Mouse (Mus musculus) C2C12 (cell line): ENCODE measurements around the gene Gm20683. TPM values are rescaled to one million over a fixed set of nuclear protein-coding genes. Genes with fewer than 3 reads are reported as not detected.

ENCODE experiments used
- H3K27me3 ChIP-seq: one replicate; pipeline ENCODE4 v1.6.1; 2011; ENCODE audit not compliant: control insufficient read depth, insufficient read depth, insufficient read length
- H3K36me3 ChIP-seq: one replicate; pipeline ENCODE4 v1.6.1; 2011; ENCODE audit not compliant: control insufficient read depth, insufficient read depth
- H3K4me3 ChIP-seq: one replicate; pipeline ENCODE4 v1.5.1; 2011; ENCODE audit warnings: mild to moderate bottlenecking, control low read depth; ENCODE audit not compliant: poor library complexity, insufficient read depth, severe bottlenecking
- H3K79me2 ChIP-seq: one replicate; pipeline ENCODE4 v1.6.1; 2011; ENCODE audit not compliant: control insufficient read depth, insufficient read depth
- H3K79me3 ChIP-seq: one replicate; pipeline ENCODE4 v1.6.1; 2011; ENCODE audit warnings: low read depth, control low read depth
- H3ac ChIP-seq: one replicate; pipeline ENCODE3; 2011; ENCODE audit warnings: low read depth; ENCODE audit not compliant: control insufficient read depth, insufficient read length
- CEBPB ChIP-seq: IDR thresholded peaks from one replicate; pipeline ENCODE4 v1.6.1; 2011; ENCODE audit warnings: low read depth, mild to moderate bottlenecking, control low read depth, moderate library complexity
- CTCF ChIP-seq: IDR thresholded peaks from one replicate; pipeline ENCODE4 v1.5.1; 2011; ENCODE audit not compliant: control insufficient read depth, insufficient read depth, insufficient read length
- FOSL1 ChIP-seq: IDR thresholded peaks from one replicate; pipeline ENCODE4 v1.8.0; 2011; ENCODE audit warnings: mild to moderate bottlenecking, low read length; ENCODE audit not compliant: poor library complexity, insufficient read depth, severe bottlenecking
- MAX ChIP-seq: IDR thresholded peaks from one replicate; pipeline ENCODE4 v1.6.1; 2011; ENCODE audit warnings: mild to moderate bottlenecking, control low read depth
- MYOD1 ChIP-seq: IDR thresholded peaks from one replicate; pipeline ENCODE4 v1.6.1; 2011; ENCODE audit warnings: low read depth; ENCODE audit not compliant: control insufficient read depth, insufficient read length
- MYOG ChIP-seq: IDR thresholded peaks from one replicate; pipeline ENCODE4 v1.6.1; 2011; ENCODE audit not compliant: control insufficient read depth, insufficient read length; ENCODE audit errors: extremely low read depth
- USF1 ChIP-seq: IDR thresholded peaks from one replicate; pipeline ENCODE4 v1.6.1; 2011; ENCODE audit warnings: low read depth, mild to moderate bottlenecking, control low read depth, moderate library complexity
- long read RNA-seq, 2 experiments: library from polyadenylated mRNA; unstranded; transcript quantifications; one replicate each; pipeline ENCODE4 v2.0.0; 2019 to 2020
- polyA plus RNA-seq: library from polyadenylated mRNA; unstranded; fragments of >200 nt; fragmentation: generic; extraction: Trizol; gene quantifications from one replicate; pipeline ENCODE4 v1.2.1, GENCODE M21; 2012; ENCODE audit warnings: missing spikeins

The Gm20683 gene
- polyA plus RNA-seq: 0.89 TPM
- long read RNA-seq, experiment 1: 0 reads
- long read RNA-seq, experiment 2: 0 reads

DNA sequence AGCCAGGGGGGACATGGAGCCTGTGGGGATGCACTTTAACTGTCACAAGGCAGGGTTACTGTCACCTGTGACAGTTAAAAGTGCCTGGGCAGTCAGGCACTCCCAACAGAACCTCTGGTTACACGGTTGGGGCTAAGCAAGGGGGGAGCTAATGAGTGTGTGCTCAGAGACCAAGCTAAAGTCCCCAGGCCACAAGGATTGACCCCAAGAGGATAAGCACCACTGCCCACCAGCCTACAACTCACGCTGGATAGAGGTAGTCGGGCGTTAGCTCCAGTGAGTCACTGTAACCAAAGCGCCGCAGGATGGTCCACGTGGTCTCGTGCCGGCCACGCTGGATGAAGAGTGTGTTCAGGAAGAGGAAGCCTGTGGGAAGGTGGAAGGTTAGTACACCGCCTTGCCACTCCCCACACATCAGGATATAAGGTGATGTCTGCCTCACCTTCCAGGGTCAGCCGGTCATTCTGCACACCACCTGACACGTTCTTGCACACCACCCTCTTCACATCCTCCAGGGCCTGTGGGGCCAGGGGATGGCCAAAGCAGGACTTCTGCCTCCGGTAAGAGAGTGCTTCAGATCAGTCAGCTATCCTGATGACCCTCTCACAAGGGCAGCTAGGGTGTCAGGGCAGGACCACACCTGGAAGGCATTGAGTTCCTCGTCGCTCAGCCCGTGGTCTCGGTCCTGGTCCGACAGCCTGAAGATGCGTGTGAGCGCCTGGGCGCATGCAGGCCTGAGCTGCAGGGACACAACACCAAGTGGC, at the start of gene Gm20683:
Gene Gm20683 (minus strand): TSS at position 647 of the 764 bp plus-strand sequence.
- peaks cover 41% of the 10 kb centered on the region for H3K36me3 ChIP-seq
- H3K27me3 ChIP-seq: no peaks in the 10 kb centered on the region
- TF ChIP-seq CTCF (no peak), CEBPB (no peak), MYOD1 (no peak), MAX (no peak), MYOG (no peak), USF1 (no peak), FOSL1 (no peak)
- peaks cover 23% of the 10 kb centered on the region for H3K79me2 ChIP-seq
- no peak within 1 kb of the TSS for H3ac ChIP-seq
- H3K4me3 ChIP-seq: no peak within 1 kb of the TSS
- H3K79me3 ChIP-seq: peaks cover 5% of the 10 kb centered on the region

DNA sequence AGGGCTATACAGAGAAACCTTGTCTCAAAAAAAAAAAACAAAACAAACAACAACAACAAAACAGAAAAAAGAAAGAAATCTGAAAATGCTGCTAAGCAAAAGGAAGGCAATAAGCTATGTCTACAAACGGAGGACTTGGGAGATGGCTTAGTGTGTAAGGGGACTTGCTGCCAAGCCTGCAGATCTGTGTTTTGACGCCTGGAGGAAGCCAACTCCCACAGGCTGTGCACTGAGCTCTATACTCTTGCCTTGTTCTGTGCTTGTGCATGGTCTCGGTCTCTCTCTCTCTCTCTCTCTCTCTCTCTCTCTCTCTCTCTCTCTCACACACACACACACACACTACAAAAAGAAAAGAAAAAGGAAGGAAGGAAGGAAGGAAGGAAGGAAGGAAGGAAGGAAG, 47.3 kb upstream of the Gm20683 start:
- H3ac ChIP-seq: no peak overlapping the region
- H3K36me3 ChIP-seq: peaks cover 2% of the 10 kb centered on the region
- no peak overlapping the region for H3K4me3 ChIP-seq
- H3K79me2 ChIP-seq: peaks cover 5% of the 10 kb centered on the region
- H3K27me3 ChIP-seq: no peaks in the 10 kb centered on the region
- TF ChIP-seq FOSL1: no peak
- no peak for TF ChIP-seq MYOD1
- TF ChIP-seq MAX: no peak
- TF ChIP-seq CEBPB: no peak
- TF ChIP-seq MYOG: no peak
- TF ChIP-seq USF1: no peak
- no peak for TF ChIP-seq CTCF
- no peaks in the 10 kb centered on the region for H3K79me3 ChIP-seq

DNA sequence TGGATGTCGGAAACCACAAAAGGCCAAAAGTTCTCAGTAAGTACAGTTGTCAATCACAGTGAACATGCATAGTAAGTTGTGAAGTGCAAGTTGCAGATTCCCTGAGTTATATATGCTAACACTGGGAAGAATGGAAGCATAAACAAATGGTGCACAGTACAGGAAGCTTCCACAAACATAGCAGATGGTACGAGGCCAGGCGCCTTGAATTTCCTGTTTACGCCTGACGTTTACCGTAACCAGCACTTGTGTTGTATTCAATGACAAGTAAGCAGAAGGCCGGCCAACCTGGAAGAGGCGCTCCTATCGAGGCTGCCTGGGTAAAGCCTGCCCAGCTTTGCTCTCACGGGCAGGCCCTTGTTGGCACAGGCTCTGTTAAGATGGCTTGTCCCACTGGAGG, 45.9 kb upstream of the Gm20683 start:
- Histone ChIP-seq H3K79me3 (no peaks in the 10 kb centered on the region), H3K79me2 (no peaks in the 10 kb centered on the region), H3K4me3 (no peak overlapping the region), H3K27me3 (no peaks in the 10 kb centered on the region), H3K36me3 (peaks cover 8% of the 10 kb centered on the region), H3ac (no peak overlapping the region)
- no peak for TF ChIP-seq MAX
- no peak for TF ChIP-seq MYOD1
- no peak for TF ChIP-seq FOSL1
- no peak for TF ChIP-seq USF1
- no peak for TF ChIP-seq CTCF
- no peak for TF ChIP-seq CEBPB
- no peak for TF ChIP-seq MYOG

DNA sequence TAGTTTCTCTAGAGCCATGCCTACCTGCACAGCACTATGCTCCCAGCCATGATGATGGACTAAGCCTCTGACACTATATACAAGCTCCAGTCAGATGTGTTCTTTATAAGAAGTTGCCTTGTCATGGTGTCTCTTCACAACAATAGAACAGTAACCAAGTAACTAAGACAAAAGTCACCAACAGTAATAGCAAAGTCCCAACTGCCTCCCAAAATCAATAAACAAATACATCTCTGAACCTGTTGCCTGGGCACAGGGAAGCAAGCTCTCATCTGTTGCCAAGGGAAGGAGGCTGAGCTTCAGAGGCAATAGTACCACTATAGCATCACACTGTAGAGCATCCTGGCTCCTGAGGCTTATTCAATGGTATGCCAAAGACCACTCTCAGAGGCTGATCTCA, 45.2 kb upstream of the Gm20683 start:
- H3K79me2 ChIP-seq: no peaks in the 10 kb centered on the region
- no peak overlapping the region for H3K4me3 ChIP-seq
- TF ChIP-seq MAX: no peak
- TF ChIP-seq MYOG: no peak
- TF ChIP-seq USF1: no peak
- no peak for TF ChIP-seq FOSL1
- no peak for TF ChIP-seq MYOD1
- TF ChIP-seq CEBPB: no peak
- no peak for TF ChIP-seq CTCF
- peaks cover 8% of the 10 kb centered on the region for H3K36me3 ChIP-seq
- H3K27me3 ChIP-seq: no peaks in the 10 kb centered on the region
- H3K79me3 ChIP-seq: no peaks in the 10 kb centered on the region
- no peak overlapping the region for H3ac ChIP-seq

DNA sequence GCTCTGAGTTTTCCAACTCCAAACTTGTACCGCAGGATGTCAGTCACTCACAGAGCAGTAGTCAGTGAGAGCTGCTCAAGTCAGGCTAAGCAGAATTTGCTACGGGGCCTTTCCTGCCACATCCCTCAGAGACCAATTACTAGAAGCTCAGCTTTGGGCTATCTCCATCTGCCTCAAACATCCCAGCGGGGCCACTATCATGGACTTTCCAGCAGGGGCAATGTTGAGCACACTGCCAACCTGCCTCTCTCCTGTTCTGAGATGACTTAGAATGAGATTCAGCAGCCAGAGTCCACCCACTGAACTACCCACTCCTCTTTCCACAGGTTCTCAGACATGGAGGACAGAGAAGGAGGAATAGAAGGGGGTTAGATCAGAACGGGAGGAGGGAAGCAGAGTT, 44.1 kb upstream of the Gm20683 start:
- no peak overlapping the region for H3ac ChIP-seq
- H3K79me2 ChIP-seq: no peaks in the 10 kb centered on the region
- no peaks in the 10 kb centered on the region for H3K27me3 ChIP-seq
- H3K36me3 ChIP-seq: peaks cover 13% of the 10 kb centered on the region
- no peak for TF ChIP-seq MAX
- no peak for TF ChIP-seq CTCF
- TF ChIP-seq CEBPB: no peak
- no peak for TF ChIP-seq USF1
- TF ChIP-seq MYOG: no peak
- no peak for TF ChIP-seq FOSL1
- no peak for TF ChIP-seq MYOD1
- H3K4me3 ChIP-seq: no peak overlapping the region
- H3K79me3 ChIP-seq: no peaks in the 10 kb centered on the region
